Mouse (Mus musculus): ENCODE results near the gene Igf1r.

Igf1r gene

GRCm38 (mm10) chr7:68164074-68164473 is 211.4 kb downstream of the Igf1r start:
- DNase-seq (ENCODE audit: low spot score in 2 of 2) = peak in 1 of 2 experiments; percentile 10

GRCm38 (mm10) chr7:68172776-68173175 is 220.1 kb downstream of the Igf1r start:
- DNase-seq (ENCODE audit: low spot score in 2 of 2) = no peak

DNA sequence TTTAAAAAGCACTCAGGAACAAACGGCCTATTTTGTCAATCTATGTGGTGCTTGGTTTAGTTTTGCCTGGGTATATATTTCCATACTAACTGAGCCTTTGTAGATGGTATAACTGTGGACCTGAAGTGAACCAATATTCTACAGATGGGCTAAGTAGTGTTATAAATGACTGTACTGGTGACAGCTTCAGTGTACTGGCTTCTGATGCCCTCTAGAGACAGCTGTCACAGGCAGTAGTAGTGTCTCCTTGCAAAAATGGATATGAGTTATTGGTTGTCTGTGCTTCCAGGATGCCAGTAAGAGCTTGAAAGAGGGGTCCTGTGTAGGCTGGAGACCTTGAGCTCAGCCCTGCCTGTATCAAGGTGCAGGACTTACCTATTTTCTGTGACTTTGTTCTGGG is 227.0 kb downstream of the Igf1r start:
- no peak for DNase-seq (ENCODE audit: low spot score in 2 of 2)

GRCm38 (mm10) chr7:68181104-68181503 is 228.5 kb downstream of the Igf1r start:
- DNase-seq (ENCODE audit: low spot score in 2 of 2) = no peak

DNA sequence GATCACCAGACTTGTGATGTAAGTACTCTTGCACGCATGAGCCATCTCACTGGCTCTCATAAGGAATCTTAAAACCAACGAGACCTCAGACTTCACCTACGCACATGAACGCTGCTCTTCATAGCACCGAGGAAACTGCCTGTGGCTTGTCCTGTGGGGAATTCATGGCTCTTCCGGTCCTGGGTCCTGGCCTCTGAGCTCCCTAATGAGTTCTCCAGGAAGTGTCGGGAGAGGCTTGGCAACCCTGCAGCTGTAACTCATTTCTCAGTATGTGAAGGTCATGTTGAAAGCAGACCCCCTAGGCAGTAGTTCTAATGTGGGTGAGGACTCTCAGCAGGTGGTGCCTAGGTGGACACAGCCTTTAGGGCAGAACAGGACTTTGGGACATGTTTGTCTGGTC is 229.4 kb downstream of the Igf1r start:
- DNase-seq (ENCODE audit: low spot score in 2 of 2) = no peak

DNA sequence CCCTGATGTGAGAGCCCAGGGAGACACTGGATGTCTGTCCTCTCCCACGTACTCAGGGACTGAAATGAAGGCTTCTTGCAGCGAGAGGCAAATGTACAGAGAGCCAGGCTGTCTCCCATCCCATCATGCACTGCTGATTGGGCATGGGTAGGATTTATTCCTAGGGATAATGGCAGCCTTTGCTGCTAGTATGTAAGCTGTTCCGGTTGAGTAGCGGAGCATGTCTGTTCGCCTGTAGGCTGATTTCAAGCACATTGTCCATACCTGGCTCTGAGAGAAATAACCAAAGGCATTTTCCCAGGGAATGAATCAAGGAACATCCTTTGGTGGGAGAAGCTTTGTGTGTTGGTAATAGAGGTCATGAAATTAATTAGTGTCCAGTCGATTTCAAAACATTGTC is 230.1 kb downstream of the Igf1r start:
- no peak for DNase-seq (ENCODE audit: low spot score in 2 of 2)

DNA sequence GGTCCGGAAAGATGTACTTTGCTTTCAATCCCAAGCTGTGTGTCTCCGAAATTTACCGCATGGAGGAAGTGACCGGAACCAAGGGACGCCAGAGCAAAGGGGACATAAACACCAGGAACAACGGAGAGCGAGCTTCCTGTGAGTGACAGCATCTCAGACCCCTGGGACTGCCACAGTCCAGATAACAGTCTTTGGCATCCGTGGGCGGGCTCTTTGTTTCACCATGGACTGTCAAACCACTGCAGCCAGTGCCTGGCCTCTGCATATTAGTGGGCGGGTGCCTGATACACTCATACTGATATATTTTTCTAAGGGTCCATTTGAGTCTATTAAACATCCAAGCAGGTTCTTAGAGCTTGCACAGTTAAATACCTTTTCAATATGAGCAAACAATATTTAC is 230.8 kb downstream of the Igf1r start:
- DNase-seq (ENCODE audit: low spot score in 2 of 2) = no peak

DNA sequence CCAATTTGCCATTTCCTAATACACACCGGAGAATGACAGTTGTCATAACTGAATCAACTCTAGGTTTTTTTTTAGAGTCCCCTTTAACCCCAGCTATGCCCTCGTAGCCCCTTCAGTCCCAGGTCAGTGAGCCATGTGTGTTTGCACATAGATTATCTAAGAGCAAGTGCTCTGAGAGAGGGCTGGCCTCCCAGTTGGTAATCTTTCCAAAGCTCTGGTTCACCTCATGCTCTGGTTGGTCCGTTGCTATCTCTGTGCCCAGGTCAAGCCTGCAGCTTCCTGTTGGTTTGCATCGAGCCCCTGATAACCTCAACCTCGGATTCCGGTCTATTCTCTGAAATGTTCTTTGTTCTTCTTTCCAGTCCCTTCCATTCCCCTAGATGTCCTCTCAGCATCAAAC is 236.6 kb downstream of the Igf1r start:
- no peak for DNase-seq (ENCODE audit: low spot score in 2 of 2)

DNA sequence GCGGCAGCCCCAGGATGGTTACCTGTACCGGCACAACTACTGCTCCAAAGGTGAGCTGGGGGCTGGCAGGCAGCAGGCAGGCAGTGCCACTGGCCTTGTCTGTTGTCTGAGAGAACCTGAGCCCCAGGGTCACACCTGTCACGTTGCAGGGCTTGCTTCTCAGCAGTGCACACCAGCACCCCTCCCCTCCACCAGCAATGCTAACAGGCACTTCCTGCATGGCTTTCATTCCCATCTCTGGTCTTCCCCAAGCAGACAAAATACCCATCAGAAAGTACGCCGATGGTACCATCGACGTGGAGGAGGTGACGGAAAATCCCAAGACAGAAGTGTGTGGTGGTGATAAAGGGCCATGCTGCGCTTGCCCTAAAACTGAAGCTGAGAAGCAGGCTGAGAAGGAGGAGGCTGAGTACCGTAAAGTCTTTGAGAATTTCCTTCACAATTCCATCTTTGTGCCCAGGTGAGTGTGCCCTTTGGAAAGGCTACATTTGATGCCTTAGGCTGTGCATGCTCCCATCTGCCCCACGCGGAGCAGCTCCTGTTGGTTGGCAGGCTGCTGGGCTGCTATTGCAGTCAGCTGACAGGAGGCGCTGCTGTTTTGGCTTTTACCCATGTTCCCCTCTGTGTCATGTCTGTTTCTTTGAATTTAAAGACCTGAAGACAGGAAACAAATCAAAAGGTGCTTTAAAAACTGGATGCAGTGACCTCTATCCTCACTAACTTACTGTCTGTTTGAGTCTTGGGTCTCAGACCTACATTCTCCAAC is 237.2 kb downstream of the Igf1r start:
- peak in 1 of 2 experiments; percentile 5 for DNase-seq (ENCODE audit: low spot score in 2 of 2)

- DNase-seq (ENCODE audit: low spot score in 2 of 2) = no peak
Measured at GRCm38 (mm10) chr7:68193958-68194695, 241.5 kb downstream of the Igf1r start.

DNA sequence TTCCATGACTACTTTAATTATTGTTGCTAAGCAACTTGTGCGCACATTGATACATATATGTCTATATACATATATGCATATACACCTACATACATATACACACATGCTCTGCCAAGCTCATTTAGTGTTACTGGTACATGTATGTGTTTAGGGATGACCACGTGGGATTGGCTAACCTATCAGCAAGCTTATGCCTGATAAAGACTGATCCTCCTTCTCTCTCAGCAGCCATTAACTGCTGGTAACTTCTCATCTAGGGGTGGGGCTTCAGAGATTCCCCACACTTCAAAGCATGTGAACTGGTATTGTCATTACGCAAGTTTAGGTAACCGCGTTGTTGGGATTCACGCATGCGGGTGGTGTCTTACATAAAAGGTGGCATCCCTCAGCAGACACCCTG is 247.0 kb downstream of the Igf1r start:
- no peak for DNase-seq (ENCODE audit: low spot score in 2 of 2)

- DNase-seq (ENCODE audit: low spot score in 2 of 2) = no peak
Measured at GRCm38 (mm10) chr7:68205776-68206427, 253.3 kb downstream of the Igf1r start.

DNA sequence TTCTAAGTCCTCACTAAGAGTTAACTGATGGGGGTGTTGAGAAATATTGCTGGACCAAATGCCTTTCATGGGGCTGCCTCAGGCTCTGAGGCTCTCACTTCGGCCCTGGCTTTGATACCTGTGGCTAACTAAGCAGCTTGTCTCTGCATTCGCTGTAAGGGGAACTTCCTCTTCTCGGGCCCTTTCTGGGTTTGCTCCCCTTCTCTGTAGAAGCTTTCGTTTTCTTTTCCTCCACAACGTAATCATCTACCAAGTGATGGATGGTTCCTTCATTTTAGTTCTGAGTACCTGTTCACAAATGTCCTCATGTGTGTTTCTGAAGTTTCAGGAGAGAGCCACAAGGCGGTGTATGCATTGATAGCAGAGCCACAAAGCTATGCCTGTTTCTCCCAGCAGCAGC is 256.4 kb downstream of the Igf1r start:
- DNase-seq (ENCODE audit: low spot score in 2 of 2) = peak; percentile 18 to 31

DNA sequence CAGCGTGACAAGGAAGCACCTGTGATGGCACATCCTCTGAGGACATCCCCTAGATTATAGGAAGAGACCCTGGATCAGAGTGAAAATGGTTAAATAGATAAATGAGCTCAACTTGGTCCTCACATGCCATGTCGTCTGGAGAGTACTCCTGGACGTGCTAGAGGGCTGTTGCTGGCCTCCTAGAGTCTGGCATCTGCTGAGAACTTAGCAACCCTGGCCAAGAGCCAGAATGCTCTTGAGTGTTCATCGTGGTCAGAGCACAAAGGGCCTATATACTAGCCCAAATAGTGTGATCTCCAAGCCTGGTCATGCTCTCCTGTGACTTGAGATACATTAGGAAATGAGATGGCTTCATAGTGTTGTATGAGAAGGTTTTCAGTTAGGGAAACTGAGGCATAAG is 257.8 kb downstream of the Igf1r start:
- no peak for DNase-seq (ENCODE audit: low spot score in 2 of 2)

- no peak for DNase-seq (ENCODE audit: low spot score in 2 of 2)
Measured at GRCm38 (mm10) chr7:68211883-68212282, 259.3 kb downstream of the Igf1r start.

- no peak for DNase-seq (ENCODE audit: low spot score in 2 of 2)
Measured at GRCm38 (mm10) chr7:68213842-68214241, 261.2 kb downstream of the Igf1r start.

GRCm38 (mm10) chr7:68215522-68216070 is 263.0 kb downstream of the Igf1r start:
- no peak for DNase-seq (ENCODE audit: low spot score in 2 of 2)

DNA sequence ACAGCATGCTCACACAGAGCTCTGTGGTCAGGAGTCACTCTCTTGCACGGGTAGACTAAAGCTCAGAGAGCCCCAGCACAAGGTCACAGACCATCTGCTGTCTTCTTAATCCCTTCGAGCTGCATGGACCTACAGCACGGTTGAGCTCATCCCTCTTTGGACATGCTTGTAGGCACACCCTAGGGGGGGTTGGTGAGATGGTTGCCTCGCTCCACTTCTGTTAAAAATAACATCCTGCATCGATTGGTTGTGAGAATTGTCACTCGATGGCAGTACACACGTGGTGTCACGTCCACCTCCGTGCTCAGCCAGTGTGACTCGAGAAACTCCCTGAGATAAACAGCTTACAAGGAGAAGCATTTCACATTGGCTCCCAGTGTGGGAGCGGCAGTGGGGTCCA is 266.3 kb downstream of the Igf1r start:
- no peak for DNase-seq (ENCODE audit: low spot score in 2 of 2)

- no peak for DNase-seq (ENCODE audit: low spot score in 2 of 2)
Measured at GRCm38 (mm10) chr7:68221677-68222230, 269.1 kb downstream of the Igf1r start.

DNA sequence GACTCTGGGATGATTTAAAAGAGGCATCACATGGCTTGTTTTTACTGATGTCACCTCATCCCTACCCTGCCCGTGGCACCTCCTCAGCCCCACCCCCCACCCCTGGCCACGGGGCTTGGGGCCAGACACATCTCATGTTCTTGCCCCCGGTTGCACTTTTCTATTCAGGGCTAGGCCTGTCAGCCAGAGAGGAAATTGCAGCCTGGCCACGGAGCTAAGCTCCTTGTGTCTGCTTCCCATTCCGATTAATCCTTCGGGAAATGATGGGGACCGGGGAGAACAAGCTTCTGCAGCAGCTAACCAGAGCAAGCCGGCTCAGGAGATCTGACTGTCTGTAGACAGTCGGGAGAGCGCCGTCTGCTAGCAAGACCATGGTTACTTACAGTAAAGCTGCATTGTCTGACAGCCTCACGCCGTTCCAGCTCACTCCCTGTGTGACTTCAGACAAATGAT is 270.8 kb downstream of the Igf1r start:
- DNase-seq (ENCODE audit: low spot score in 2 of 2) = no peak

DNA sequence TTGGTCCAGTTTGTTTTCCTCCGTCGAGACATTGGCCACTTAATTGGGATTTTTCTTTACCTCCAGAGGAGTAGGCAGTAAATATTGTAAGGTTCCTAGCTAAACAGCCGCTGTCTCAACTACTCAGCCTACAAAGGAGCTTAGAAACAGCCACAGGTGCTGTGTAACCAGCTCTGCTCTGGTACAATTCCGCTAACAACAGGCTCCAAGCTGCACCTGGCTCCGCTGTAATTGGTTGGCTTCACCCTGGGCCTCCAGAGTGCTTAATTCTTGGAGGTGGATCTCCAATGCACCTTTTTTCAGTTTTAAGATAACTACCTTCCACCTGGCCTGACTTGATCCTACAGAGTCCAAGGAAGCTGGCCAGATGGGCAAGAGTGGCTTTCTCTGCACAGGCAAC is 271.4 kb downstream of the Igf1r start:
- DNase-seq (ENCODE audit: low spot score in 2 of 2) = no peak

- DNase-seq (ENCODE audit: low spot score in 2 of 2) = no peak
Measured at GRCm38 (mm10) chr7:68225427-68226054, 272.9 kb downstream of the Igf1r start.
